Mouse (Mus musculus) layer of hippocampus, adult 2 months (tissue): ENCODE data around the gene Rab25. TPM values are rescaled to one million over a fixed set of nuclear protein-coding genes. Genes with fewer than 3 reads are reported as not detected.

Experiments
- DNase-seq, 2 experiments: peaks; one replicate each; pipeline ENCODE4 v3.0.0; 2022; ENCODE audit warnings: low spot score in 2 of 2
- H3K27ac ChIP-seq: fragments of 200-600 bp; 2 replicates; pipeline ENCODE4 v1.8.1; 2022
- H3K4me3 ChIP-seq: fragments of 200-600 bp; 2 replicates; pipeline ENCODE4 v1.8.1; 2022; ENCODE audit warnings: mild to moderate bottlenecking
- CTCF ChIP-seq: fragments of 200-600 bp; conservative IDR thresholded peaks from 2 replicates; pipeline ENCODE4 v1.8.1; 2022; ENCODE audit warnings: antibody characterized with exemption, mild to moderate bottlenecking, moderate library complexity
- total RNA-seq, 2 experiments: library from RNA; stranded (reverse); gene quantifications; 2 replicates each; pipeline ENCODE4 v1.2.3; 2021

Rab25 gene
- total RNA-seq, 2 experiments from 2014 or later: not detected

DNA sequence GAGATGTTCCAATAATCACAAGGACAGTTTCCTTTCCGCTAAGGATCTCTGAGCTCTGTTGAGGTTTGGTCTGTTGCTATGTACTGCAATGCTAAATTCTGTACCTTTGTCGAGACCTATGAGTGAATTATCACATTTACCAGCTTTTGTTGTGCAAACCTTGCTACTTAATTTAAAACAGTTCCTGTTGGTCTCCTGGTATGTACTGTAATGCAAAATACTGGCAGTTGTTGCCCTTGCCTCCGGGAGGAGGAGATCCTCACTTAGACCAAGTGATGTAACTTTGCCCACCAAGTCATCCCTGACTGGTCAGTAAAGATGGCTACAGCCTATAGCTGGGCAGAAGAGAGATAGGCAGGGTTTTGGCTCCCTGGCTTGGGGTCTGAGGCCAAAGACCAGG lies 27.4 kb upstream of the Rab25 start, which contains the start of gene Ssr2:
TSS of gene Ssr2 (plus strand) at position 337 of the 400 bp plus-strand sequence.
- DNase-seq: no peak
- TF ChIP-seq CTCF: no peak
- no peak within 1 kb of the TSS for H3K4me3 ChIP-seq
- no peak within 1 kb of the TSS for H3K27ac ChIP-seq

- no peak for DNase-seq
- Histone ChIP-seq H3K27ac (no peak overlapping the region), H3K4me3 (no peak overlapping the region)
- TF ChIP-seq CTCF: no peak
These were observed 25.7 kb upstream of the Rab25 start for GRCm38 (mm10) chr3:88573810-88574209.

DNA sequence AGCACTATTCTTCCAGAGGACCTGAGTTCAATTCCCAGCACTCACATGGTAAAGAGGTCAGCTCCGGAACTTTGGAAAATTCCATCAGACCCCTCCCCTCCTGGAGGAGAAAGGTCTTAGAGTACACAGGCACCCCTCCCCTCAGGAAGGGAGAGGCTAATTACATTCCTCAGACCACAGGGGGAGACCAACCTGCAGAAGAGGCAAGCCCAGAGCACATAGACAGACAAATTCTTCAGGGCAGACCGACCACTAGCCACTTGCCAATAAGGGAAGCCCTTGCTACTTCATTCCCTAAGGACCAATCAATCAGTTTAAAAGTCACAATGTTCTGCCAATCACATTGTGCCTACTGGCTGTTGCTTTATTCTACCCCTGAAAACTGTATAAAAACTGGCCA lies 24.7 kb upstream of the Rab25 start:
- Histone ChIP-seq H3K4me3 (no peak overlapping the region), H3K27ac (no peak overlapping the region)
- DNase-seq: no peak
- no peak for TF ChIP-seq CTCF

GRCm38 (mm10) chr3:88571856-88572255 lies 23.8 kb upstream of the Rab25 start:
- Histone ChIP-seq H3K27ac (no peak overlapping the region), H3K4me3 (no peak overlapping the region)
- DNase-seq: no peak
- TF ChIP-seq CTCF: no peak

DNA sequence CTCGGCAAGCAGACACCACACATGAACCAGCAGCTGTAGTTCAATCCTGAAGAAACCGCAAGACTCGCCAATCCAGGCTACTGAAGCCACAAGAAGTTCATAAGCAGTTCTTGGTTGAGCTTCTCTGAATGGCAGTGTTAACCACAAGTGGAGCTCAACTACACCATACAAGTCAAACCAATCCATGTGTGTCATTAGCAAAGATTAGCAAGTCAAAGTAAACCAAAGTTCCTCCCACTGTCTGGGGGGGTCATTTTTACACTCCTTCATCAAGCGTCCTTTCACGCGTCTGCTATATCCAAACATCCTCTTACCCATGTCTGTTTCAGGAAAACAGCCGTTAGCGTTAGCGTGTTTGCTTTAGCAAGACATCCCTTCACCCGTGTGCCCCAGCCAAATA lies 22.2 kb upstream of the Rab25 start:
- H3K4me3 ChIP-seq: no peak overlapping the region
- TF ChIP-seq CTCF: no peak
- H3K27ac ChIP-seq: no peak overlapping the region
- DNase-seq: no peak

GRCm38 (mm10) chr3:88569694-88570093 lies 21.6 kb upstream of the Rab25 start:
- no peak for TF ChIP-seq CTCF
- no peak overlapping the region for H3K4me3 ChIP-seq
- no peak for DNase-seq
- H3K27ac ChIP-seq: no peak overlapping the region

GRCm38 (mm10) chr3:88569093-88569492 lies 21.0 kb upstream of the Rab25 start:
- Histone ChIP-seq H3K4me3 (no peak overlapping the region), H3K27ac (no peak overlapping the region)
- no peak for TF ChIP-seq CTCF
- DNase-seq: no peak

- TF ChIP-seq CTCF: no peak
- H3K4me3 ChIP-seq: no peak overlapping the region
- H3K27ac ChIP-seq: no peak overlapping the region
- no peak for DNase-seq
These were observed 20.5 kb upstream of the Rab25 start for GRCm38 (mm10) chr3:88568615-88569014.

DNA sequence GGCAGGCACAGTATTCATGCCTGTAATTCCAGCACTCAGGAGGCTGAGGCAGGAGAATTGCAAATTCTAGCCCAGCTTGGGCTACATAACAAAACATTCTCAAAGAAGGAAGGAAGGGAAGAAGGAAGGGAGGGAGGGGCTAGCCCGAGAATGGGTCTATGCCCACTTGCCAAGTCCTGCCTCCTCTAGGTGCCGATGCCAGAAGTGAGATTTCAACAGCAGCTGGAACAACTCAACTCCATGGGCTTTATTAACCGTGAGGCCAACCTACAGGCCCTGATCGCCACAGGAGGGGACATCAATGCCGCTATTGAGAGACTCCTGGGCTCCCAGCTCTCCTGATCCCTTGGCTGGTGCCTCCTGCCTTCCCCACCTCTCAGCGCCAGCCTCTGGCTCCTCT lies 19.8 kb upstream of the Rab25 start:
- no peak for DNase-seq
- Histone ChIP-seq H3K27ac (no peak overlapping the region), H3K4me3 (no peak overlapping the region)
- no peak for TF ChIP-seq CTCF

DNA sequence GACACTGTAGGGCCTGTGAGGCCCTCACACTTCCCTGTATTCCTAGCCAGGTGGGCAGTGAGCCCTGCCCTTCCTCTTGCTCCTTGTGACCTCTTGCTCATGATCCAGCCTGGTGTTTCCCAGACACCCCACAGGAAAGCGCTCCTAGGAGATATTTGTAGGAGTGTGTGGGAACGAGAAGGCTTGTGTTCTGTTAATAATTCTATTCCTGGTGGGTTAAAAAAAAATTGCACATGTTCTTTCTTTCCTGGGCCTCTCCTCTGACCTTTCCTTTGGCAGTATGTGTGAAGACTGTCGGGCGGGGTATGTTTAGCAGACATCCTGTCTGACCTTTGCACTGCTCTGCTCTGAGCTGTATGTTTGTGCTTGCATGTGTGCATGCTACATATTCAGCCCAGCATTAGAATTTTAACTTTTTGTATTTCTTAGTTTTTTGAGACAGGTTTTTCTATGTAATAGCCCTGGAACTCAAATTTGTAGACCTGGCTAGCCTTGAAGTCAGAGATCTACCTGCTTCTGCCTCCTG lies 18.5 kb upstream of the Rab25 start:
- DNase-seq: no peak
- no peak overlapping the region for H3K27ac ChIP-seq

GRCm38 (mm10) chr3:88566116-88566515 lies 18.0 kb upstream of the Rab25 start:
- H3K27ac ChIP-seq: no peak overlapping the region
- no peak overlapping the region for H3K4me3 ChIP-seq
- no peak for DNase-seq
- no peak for TF ChIP-seq CTCF

More for the DNA sequence above, 18.5 kb upstream of the Rab25 start:
- TF ChIP-seq CTCF: no peak
- H3K4me3 ChIP-seq: no peak overlapping the region

DNA sequence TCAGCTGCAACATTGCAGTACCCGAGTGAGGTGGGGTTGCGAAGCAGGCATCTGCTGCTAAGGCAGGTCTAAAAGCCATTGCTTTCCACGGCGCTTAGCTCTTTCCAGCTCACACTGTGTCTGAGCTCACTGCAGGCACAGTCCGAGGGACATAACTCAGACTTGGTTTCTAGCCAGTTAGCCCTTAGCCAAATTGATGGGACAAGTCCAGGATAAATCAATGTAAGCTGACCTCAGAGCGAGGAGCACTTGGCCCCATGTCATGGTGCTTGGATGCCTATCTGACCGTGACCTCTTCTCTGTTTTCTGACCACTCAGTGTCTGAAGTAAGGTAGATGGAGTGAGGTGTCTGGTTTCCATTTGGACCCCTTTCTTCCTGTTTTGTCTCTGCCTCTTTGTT lies 15.9 kb upstream of the Rab25 start:
- TF ChIP-seq CTCF: no peak
- DNase-seq: no peak

GRCm38 (mm10) chr3:88563442-88563841 lies 15.3 kb upstream of the Rab25 start:
- Histone ChIP-seq H3K4me3 (no peak overlapping the region), H3K27ac (no peak overlapping the region)
- no peak for TF ChIP-seq CTCF
- DNase-seq: no peak

More for the DNA sequence above, 15.9 kb upstream of the Rab25 start:
- Histone ChIP-seq H3K27ac (no peak overlapping the region), H3K4me3 (no peak overlapping the region)

DNA sequence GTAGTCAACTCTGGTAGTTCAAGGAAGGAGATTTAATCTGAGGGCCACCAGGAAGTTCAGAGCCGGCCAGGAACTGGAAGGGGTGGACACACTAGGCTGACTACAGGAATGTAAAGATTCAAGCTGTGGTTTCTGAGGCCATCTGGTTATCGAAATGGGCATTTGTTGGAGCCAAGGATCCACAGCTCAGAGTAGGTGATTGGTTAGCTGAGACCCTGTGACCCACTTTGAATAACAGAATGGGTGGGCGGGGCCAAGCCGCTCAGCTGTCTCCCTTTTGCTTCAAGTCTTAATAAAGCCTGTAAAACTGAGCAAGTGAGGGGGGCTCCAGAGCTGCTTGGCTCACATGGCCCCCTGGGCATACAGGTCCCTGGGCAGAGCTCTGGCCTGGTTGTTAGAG lies 13.9 kb upstream of the Rab25 start:
- TF ChIP-seq CTCF: no peak
- H3K27ac ChIP-seq: no peak overlapping the region
- H3K4me3 ChIP-seq: no peak overlapping the region
- no peak for DNase-seq

- no peak for TF ChIP-seq CTCF
- Histone ChIP-seq H3K4me3 (no peak overlapping the region), H3K27ac (no peak overlapping the region)
- DNase-seq: no peak
These were observed 11.5 kb upstream of the Rab25 start for GRCm38 (mm10) chr3:88559596-88559995.
